Mouse (Mus musculus): ENCODE results near the gene Lrrn4cl. TPM values are rescaled to one million over a fixed set of nuclear protein-coding genes. Genes with fewer than 3 reads are reported as not detected.
"Not testable (repeated sequence)": the region's sequence is repeated elsewhere in the genome, so short reads cannot be mapped to it uniquely, and the experiment has no call there.

The Lrrn4cl gene
- polyA plus RNA-seq, 1 experiment: 1.4 TPM

DNA sequence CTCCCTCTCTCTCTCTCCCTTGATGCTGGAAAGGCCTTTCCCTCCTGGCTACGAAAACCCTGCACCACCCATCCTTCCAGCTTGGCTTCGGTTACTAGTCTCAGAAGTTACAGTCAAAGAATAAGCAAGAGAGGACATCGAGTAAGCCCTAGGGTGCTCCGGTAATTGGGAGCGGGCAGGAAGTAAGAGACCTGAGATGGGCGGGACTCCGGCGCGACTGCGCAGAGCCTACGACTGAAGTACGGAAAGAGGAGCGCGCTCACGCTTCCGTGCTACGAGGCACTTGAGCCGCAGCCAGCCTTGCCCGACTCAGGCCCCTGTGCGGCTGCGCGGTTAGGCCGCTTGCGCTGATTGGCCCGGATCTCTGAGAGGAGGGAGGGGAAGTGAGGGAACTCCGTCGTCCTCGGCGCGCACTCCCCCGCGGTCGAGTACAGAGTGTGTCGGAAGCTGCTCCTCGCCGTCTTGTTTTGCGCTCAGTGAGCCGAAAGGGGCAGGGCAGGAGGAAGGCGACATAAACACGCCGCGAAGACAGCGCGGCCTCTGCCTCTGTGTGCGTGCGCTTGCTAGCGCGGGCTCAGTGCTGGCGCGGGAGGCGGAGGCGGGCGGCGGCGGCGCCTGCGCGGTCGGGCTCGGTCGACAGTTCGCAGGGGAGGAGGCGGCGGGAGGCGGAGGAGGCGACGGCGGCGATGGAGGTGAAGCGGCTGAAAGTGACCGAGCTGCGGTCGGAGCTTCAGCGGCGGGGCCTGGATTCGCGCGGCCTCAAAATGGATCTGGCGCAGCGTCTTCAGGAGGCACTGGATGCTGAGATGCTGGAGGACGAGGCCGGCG lies 30.8 kb upstream of the Lrrn4cl start, which contains the start of gene Hnrnpul2:
Gene Hnrnpul2, plus strand, starts transcription at position 415 of the 828 bp plus-strand sequence.
- peak; percentile 73 for TF ChIP-seq POLR2A (IDR thresholded peaks at IDR 0.05; ENCODE audit: borderline replicate concordance, extremely low read depth, insufficient read depth, insufficient read length, poor library complexity, severe bottlenecking)
- no peak for TF ChIP-seq CTCF (IDR thresholded peaks at IDR 0.05; ENCODE audit: borderline replicate concordance, extremely low read depth, insufficient read depth, insufficient read length)
- peak; percentile 100 for DNase-seq (ENCODE audit: low read depth)

DNA sequence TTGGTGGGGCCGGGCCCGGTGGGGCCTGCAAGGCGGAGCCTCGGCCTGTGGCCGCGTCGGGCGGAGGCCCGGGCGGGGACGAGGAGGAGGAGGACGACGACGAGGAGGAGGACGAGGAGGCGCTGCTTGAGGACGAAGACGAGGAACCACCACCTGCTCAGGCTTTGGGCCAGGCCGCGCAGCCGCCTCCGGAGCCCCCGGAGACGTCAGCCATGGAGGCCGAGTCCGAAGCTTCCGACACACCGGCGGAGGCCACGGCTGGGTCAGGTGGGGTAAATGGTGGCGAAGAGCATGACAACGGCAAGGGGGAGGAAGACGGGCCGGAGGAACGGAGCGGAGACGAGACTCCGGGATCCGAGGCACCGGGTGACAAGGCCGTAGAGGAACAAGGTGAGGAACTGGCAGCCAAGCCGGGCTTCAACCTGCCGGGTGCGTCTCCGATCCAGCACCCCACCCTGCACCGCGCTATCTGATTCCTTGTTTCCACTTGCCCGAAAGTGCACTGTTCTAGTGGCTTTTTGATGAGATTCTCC lies 30.1 kb upstream of the Lrrn4cl start:
- no peak for TF ChIP-seq CTCF (IDR thresholded peaks at IDR 0.05; ENCODE audit: borderline replicate concordance, extremely low read depth, insufficient read depth, insufficient read length)
- no peak for TF ChIP-seq POLR2A (IDR thresholded peaks at IDR 0.05; ENCODE audit: borderline replicate concordance, extremely low read depth, insufficient read depth, insufficient read length, poor library complexity, severe bottlenecking)
- DNase-seq (ENCODE audit: low read depth): no peak

DNA sequence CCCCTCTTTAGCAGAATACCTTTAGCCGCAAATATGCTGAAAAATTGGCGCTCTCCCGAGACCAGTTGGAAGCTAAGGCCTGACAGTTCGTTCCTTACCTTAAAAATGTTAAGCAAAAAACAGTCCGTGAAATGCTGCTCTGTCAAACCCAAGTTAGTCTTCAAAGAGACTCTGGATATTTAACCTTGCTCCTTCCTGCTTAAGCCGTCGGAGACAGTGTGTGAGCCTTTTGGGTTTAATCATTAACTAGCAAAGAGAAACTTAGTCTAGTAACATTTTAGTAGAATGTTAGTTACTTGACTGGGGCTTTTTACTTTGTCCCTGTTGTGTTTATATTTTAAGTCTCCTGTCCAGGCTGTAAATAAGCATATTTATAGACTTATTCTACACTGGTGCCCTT lies 29.4 kb upstream of the Lrrn4cl start:
- TF ChIP-seq POLR2A (IDR thresholded peaks at IDR 0.05; ENCODE audit: borderline replicate concordance, extremely low read depth, insufficient read depth, insufficient read length, poor library complexity, severe bottlenecking) (no peak), CTCF (IDR thresholded peaks at IDR 0.05; ENCODE audit: borderline replicate concordance, extremely low read depth, insufficient read depth, insufficient read length) (no peak)
- DNase-seq (ENCODE audit: low read depth): no peak

DNA sequence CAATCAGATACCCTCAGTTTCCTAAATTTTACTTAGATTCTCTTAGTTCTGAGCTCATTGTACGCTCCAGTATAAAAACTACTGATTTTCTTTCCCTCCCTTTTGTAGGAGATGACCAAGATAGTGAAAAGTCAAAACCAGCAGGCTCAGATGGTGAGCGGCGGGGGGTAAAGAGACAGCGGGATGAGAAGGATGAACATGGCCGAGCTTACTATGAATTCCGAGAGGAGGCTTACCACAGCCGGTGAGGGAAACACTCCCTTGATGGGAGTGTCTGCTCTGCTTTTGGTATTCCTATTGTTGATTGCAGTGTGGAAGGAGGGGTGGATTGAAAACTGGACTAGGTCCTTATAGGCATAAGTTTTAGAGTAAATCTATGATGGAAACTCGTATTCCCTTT lies 27.9 kb upstream of the Lrrn4cl start:
- no peak for TF ChIP-seq CTCF (IDR thresholded peaks at IDR 0.05; ENCODE audit: borderline replicate concordance, extremely low read depth, insufficient read depth, insufficient read length)
- no peak for TF ChIP-seq POLR2A (IDR thresholded peaks at IDR 0.05; ENCODE audit: borderline replicate concordance, extremely low read depth, insufficient read depth, insufficient read length, poor library complexity, severe bottlenecking)
- DNase-seq (ENCODE audit: low read depth): no peak

DNA sequence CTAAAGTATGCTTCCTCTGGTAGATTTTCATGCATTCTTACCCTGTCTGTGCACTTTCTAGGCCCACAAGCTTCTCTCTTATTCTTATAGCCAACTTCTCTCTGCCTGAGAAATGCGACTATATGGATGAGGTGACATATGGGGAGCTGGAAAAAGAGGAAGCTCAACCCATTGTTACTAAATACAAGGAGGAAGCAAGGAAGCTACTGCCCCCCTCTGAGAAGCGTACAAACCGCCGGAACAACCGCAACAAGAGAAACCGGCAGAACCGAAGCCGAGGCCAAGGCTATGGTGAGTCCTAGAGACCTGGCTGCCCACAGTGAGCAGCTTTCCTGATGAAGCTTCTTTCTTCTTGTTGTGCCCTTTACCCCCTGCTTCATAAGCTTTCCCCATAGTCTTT lies 20.9 kb upstream of the Lrrn4cl start, which contains the start of gene AC129217.1:
Gene AC129217.1, plus strand, starts transcription at position 114 of the 400 bp plus-strand sequence.
- TF ChIP-seq CTCF (IDR thresholded peaks at IDR 0.05; ENCODE audit: borderline replicate concordance, extremely low read depth, insufficient read depth, insufficient read length) (no peak), POLR2A (IDR thresholded peaks at IDR 0.05; ENCODE audit: borderline replicate concordance, extremely low read depth, insufficient read depth, insufficient read length, poor library complexity, severe bottlenecking) (no peak)
- DNase-seq (ENCODE audit: low read depth): no peak

DNA sequence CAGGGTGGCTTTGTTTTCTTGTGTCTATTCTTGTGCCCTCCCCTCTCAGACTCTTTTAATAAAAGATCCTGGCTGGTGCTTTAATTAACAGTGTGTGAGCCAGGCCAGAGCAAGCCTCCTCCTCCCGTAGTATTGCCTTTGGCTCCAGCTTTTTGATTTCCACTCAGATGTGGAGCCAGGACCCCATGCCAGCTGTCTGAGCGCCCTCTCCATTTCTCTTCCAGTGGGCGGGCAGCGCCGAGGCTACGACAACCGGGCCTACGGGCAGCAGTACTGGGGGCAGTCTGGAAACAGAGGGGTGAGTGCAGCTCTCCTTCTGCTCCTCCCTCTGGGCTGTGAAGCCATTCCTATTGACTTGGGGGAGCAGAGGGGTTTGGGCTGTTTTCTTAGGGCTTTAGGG lies 19.9 kb upstream of the Lrrn4cl start:
- TF ChIP-seq CTCF (IDR thresholded peaks at IDR 0.05; ENCODE audit: borderline replicate concordance, extremely low read depth, insufficient read depth, insufficient read length) (no peak), POLR2A (IDR thresholded peaks at IDR 0.05; ENCODE audit: borderline replicate concordance, extremely low read depth, insufficient read depth, insufficient read length, poor library complexity, severe bottlenecking) (no peak)
- peak; percentile 50 for DNase-seq (ENCODE audit: low read depth)

DNA sequence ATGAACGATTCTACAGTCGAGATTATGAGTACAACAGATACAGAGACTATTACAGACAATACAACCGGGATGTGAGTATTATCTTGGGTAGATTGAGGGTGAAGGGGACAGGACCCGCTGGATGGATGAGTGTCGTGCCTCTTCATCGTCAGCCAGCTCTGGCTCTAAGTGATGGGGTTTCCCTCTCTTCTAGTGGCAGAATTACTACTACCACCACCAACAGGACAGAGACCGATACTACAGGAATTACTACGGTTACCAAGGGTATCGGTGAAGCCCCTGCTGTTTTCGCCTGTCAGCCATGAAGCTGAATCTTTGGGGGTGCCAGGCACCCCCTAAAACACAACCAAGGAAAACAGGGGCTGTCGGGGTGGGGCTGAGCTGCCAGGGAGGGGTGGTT lies 19.3 kb upstream of the Lrrn4cl start:
- no peak for DNase-seq (ENCODE audit: low read depth)
- TF ChIP-seq POLR2A (IDR thresholded peaks at IDR 0.05; ENCODE audit: borderline replicate concordance, extremely low read depth, insufficient read depth, insufficient read length, poor library complexity, severe bottlenecking) (no peak), CTCF (IDR thresholded peaks at IDR 0.05; ENCODE audit: borderline replicate concordance, extremely low read depth, insufficient read depth, insufficient read length) (peak; percentile 6; the same call in 1 of the 2 replicates)

DNA sequence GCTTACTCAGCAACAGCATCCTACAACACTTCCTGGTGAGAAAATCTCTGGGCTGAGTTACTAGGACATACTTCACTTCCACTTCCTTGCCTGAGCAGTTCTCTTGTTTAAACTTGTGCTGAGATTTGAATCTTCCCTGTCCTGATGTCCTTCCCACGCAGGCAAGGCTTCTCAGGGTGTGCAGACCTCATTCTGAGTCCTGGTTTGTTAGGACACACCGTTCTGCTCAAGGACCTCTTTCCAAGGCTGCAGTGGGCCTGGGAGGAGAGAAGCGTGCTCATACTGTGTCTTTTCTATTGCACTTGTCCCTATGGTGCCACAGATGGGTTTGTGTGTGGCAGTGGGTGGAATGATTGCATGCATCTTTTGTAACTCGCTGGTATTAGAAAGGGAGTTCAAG lies 17.6 kb upstream of the Lrrn4cl start:
- no peak for TF ChIP-seq POLR2A (IDR thresholded peaks at IDR 0.05; ENCODE audit: borderline replicate concordance, extremely low read depth, insufficient read depth, insufficient read length, poor library complexity, severe bottlenecking)
- no peak for TF ChIP-seq CTCF (IDR thresholded peaks at IDR 0.05; ENCODE audit: borderline replicate concordance, extremely low read depth, insufficient read depth, insufficient read length)
- DNase-seq (ENCODE audit: low read depth): no peak

DNA sequence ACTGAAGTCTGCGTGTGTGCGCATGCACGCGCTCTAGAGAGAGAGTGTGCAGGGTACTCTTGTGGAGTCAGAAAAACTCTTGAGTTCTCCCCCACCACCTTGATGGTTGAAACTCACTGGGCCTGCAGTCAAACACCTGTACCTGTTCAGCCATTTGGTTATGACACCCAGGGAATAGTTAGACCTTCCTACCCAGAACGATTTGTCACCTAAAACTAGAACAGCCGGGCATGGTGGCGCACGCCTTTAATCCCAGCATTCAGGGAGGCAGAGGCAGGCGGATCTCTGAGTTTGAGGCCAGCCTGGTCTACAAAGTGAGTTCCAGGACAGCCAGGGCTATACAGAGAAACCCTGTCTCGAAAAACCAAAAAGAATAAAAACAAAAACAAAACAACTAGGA lies 14.2 kb upstream of the Lrrn4cl start:
- DNase-seq (ENCODE audit: low read depth): not testable (repeated sequence)

DNA sequence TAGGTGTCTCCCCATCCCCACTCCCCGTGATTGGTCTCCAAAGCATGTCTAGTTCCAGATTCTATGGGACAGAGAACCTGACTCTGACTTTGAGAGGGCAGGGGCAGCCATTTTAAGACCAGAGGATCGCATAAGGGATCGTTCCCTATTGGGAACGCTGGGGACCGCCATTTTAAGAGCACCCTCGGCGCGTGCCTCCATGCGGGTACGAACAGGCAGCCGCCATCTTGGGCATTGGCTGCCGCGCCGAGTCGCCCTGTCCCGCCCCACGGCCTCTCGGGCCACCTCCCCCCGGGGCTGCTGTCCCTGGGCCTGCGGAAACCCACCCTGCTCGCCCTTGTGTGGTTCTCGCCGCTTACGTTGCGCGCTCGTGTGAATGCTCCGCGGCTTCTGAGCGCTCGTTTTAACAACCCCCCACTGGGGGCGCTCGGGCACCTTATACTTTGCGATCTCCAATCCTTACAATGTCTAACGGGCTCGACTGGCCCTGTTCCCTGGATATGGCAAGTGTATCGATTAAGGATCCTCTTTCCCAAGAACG lies 13.2 kb upstream of the Lrrn4cl start, which contains the start of gene Bscl2:
Gene Bscl2, plus strand, starts transcription at position 217 of the 541 bp plus-strand sequence.
- peak; percentile 53; the same call in 1 of the 2 replicates for TF ChIP-seq POLR2A (IDR thresholded peaks at IDR 0.05; ENCODE audit: borderline replicate concordance, extremely low read depth, insufficient read depth, insufficient read length, poor library complexity, severe bottlenecking)
- peak; percentile 59 for TF ChIP-seq CTCF (IDR thresholded peaks at IDR 0.05; ENCODE audit: borderline replicate concordance, extremely low read depth, insufficient read depth, insufficient read length)
- DNase-seq (ENCODE audit: low read depth): peak; percentile 94

DNA sequence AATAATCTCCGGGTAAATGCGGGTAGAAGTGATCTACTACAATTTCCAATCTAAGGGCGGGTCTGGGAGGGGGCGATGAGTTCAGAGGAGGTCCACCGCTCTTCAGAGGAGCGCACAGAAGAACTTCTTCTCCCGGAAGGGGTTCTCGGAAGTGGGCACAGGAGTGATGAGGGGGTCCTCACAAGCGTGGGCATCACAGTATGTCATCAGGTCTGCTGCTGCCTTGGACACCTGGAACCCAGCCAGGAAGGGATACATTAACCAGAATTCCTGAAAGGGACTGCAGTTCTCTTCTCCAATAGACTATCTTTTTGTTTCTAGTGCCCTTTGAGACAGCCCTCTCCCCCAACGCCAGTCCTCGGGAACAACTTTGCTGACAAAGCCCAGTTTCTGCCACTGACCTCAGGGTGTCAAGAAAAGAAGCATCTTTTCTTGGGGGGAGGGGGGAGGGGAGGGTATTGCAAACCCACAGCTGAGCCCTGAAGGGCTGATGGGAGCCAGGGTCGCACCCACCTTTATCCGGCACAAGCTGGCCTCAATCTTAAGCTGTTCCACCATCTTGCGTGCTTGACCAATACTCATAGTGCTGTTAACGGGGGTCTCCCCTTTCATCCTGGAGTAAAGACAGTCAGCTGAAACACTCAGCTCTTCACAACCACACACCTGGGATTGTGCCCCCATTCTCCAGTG lies 12.4 kb upstream of the Lrrn4cl start:
- peak; percentile 65 for DNase-seq (ENCODE audit: low read depth)
- TF ChIP-seq CTCF (IDR thresholded peaks at IDR 0.05; ENCODE audit: borderline replicate concordance, extremely low read depth, insufficient read depth, insufficient read length): no peak
- no peak for TF ChIP-seq POLR2A (IDR thresholded peaks at IDR 0.05; ENCODE audit: borderline replicate concordance, extremely low read depth, insufficient read depth, insufficient read length, poor library complexity, severe bottlenecking)
